Mouse (Mus musculus): ENCODE results near the gene Naa38.
A peak's percentile ranks its signal among the peaks of the same experiment; 100 is the strongest.
"Not testable (repeated sequence)": the region's sequence is repeated elsewhere in the genome, so short reads cannot be mapped to it uniquely, and the experiment has no call there.

Gene Naa38

DNA sequence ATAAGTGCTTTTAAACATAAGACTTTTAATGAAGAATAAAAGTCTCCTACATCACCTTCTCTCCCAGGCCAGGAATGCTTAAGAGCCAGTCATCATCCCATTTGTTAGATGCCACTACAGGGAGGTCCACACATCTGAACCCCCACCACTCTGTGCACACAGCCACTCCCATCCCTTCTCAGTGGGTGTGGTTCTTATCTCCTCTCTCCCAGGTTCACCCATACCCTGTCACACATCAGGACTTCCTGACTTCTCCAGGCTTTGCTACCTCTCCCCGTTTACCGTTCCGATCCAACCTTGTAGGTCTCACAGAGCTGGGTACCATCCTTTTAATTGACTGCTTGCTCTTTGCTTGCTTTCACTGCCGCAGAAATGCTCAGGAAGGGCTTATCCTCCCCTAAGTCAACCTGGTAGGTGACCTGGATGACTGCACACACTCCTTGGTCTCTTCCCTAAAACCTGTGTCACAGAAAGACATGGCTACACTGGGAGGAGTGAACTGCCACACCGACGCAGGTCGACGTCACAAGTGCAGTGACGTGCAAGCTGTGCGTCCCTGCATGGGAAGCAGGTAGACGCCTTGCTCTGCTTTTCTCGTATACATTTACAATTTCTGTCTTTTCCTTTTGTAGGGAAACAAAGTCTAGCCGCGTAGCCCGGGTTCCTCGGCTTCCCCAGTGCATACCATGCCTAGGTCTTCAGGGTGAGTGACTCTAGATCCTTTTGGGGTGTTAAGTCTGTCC lies 21.9 kb upstream of the Naa38 start:
- DNase-seq, result no peak

DNA sequence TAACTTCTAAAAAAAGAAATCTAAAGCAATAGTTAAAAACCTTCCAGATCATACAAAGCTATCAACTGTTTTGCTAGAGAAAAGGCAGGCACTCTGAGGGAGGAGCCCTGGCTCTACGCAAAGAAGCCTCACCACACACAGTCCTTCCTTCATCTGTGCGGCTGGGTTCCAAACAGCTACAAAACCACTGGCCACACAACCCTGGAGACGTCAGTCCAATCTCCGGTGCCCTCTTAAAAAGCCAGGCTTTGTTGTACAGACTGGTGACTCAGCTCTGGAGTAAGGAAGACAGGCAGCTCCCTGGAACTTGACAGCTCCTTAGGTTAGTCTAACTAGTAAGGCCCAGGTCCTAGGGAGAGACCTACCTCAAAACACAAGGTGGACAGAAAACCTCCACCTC lies 19.6 kb upstream of the Naa38 start:
- DNase-seq, result no peak

DNA sequence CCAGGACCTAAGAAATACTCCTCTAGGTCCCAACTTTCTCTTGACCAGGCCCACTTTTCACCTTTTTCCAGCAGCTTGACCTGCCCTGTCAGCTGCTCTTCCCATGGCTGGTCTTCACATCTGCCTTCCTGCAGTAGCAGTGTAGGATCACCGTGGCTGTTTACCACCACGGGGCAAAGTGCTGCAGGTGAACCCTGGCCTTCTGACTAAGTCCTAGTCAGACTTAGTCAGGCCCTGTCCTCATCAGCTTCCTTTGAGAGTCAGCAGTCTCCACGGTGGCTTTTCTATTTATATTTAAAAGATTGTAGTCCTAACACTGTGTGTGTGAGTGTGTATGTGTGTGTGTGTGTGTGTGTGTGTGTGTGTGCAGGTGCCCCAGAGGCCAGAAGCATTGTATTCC lies 17.5 kb upstream of the Naa38 start:
- DNase-seq, result no peak

DNA sequence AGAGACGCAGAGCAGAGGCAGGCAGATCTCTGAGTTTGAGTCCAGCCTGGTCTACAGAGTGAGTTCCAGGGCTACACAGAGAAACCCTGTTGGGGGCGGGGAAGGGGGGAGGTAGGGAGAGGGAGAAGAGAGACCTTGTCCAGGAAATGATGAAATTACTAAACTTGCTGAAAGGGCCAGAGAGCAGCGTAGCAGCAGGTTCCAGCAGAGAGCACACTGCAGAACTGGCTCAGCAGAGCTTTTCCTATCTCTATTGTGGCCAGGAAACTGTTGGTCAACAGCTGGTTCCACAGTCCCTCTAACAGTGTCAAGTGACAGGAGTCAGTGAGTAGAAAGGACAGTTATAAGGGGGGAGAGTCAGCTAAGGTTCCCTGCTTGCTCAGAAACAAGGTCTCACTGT lies 15.7 kb upstream of the Naa38 start:
- no peak for DNase-seq

DNA sequence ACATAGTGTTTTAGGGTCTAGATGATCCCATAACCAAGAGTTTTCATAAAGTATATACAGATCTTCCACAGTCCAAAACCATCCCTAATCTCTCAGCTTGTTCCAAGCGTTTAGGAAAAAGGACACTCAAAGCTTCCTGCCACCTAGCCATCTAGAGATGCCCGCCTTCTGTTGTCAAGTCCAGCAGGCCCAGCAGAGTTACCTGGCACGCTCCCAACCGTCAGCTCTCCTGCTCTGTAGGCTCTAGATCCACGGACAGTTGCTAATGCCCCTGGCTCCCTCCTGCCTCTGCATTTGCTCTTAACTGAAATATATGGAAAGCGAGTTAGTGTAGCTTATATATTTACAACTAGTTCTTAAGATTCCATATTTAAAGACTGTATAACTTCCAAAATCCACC lies 13.9 kb upstream of the Naa38 start:
- no peak for DNase-seq

DNA sequence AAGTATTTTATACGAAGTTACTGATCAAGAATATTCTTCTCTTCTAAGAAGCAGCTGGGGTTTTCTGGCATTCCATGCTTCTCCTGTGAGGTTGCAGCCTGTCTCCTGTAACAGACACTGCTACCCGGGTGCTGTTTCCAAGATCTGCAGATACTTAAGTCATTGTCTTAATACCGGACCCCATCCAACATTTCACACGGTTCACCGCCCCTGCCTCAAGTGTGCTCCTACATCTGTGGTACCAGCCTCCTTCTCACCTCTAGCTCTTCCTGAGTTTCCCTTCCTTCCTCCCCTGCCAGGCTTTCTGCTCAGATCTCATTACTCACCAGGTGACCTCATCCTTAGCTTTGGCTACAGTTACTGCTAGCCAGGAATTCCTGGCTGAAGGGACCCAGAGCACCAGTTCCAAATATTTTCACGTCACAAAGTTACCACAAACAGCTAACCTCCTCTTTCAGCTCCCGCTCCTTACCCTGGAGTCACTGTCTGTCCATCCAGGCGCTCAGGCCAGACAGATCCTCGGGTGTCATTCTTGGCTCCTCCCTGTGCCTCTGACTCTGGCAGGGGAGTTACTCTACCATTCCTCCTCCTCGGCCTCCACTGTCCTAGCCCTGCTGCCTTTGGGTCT lies 12.7 kb upstream of the Naa38 start:
- DNase-seq, result no peak

DNA sequence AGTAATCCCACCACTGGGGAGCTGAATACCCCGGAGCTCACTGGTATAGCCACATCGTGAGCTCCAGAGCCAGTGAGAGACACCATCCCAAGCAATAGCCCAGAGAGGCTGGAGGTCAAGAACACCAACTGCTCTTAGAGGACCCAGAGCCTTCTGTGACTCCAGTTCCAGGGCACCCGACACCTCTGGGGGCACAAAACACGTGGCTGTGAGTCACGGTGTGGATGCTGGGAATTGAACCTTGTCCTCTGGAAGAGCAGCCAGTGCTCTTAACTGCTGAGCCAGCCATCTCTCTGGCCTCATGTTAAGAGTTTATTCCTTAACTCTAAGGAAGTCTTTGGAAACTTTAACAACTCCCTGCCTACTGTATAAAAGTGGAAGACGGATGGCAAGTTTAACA lies 10.3 kb upstream of the Naa38 start:
- no peak for DNase-seq

DNA sequence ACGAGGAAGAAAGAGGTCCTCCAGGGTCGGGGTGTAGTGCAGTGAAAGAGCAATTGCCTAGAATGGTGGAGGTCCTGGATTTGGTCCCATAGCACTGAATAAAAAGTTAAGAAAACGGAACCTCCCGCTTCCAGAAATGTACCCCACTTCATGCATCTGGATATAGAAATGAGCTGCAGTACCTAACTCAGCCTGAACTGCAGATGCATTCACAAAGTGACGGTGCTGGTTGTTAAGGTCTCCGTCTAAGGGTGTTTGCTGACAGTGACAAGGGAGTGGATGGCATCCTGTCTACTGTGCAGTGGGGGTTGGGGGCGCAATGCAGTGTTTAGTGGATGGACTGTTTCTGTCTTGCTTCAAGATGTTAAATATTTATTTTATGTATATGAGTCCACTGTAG lies 8.5 kb upstream of the Naa38 start:
- no peak for DNase-seq

DNA sequence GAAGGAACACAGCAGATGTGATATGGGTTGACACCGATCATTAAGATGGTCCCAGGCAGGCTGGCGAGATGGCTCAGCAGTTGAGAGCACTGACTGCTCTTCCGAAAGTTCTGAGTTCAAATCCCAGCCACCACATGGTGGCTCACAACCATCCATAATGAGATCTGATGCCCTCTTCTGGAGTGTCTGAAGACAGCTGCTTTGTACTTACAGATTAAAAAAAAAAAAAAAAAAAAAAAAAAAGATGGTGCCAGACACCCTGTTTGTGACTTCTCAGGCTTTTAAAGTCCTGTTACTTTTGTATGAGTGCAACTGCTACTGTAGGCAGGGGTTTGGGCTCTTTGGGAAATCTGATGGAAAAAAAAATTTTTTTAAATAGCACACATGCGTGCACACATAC lies 6.6 kb upstream of the Naa38 start:
- no peak for DNase-seq

DNA sequence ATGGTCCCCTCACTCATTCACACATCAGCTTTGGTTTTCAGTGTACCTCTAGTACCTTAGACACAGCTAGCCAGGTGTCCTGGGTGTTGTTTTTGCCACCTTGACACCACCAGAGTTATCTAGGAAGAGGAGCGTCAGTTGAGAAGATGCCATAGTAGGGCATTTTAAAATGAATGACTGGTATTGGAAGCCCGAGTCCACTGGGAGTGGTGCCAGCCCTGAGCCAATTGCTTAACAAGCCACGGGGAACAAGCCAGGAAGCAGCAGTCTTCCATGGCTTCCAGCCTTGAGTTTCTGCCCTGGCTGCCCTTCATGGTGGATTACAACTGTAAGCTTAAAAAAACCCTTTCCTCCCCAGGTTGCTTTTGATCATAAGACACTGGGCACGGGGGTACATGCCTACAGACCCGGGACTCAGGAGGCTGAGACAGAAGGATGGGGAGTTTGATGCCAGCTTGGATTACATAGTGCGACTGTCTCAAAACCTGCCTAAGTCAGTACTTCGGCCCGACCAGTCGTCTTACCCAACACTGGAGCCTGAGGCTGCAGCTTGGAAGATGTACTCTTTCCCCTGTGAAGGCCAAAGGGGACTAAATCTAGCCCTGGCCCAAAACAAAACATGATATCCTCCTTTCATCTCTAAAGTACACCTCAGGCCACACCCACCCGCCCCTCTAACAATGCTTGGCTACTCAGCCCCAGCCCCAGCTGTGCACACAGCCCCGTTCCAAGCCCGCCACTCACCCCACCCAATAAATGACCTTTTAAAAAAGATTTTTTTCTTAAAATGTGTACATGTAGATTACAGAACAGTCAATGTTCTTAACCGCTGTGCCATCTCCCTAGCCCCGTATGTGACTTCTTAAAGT lies 5.5 kb upstream of the Naa38 start:
- no peak for DNase-seq

DNA sequence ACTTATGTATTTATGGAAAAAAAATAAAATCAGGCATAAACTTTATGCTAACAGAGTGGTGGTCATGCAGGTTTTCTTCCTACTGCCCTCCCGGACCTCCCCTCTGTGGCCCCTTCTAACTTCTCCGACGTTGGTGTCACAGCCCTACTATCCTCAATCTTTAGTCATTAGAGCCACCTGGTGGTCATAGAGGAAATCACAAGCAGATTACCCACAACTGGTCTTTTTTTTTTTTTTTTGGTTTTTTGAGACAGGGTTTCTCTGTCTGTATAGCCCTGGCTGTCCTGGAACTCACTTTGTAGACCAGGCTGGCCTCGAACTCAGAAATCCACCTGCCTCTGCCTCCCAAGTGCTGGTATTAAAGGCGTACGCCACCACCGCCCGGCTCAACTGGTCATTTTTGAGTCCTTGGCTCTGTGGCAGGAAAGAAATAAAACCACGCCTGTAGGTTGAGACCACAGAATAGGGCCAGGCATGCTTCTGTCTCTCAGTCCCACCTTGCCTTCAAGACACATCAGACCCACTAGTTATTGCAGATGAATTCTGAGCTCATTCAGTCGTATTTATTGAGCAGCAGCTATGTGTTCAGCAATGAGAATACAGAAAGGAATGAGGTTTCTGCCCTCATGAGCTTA lies 4.8 kb upstream of the Naa38 start:
- DNase-seq, result peak; percentile 62

DNA sequence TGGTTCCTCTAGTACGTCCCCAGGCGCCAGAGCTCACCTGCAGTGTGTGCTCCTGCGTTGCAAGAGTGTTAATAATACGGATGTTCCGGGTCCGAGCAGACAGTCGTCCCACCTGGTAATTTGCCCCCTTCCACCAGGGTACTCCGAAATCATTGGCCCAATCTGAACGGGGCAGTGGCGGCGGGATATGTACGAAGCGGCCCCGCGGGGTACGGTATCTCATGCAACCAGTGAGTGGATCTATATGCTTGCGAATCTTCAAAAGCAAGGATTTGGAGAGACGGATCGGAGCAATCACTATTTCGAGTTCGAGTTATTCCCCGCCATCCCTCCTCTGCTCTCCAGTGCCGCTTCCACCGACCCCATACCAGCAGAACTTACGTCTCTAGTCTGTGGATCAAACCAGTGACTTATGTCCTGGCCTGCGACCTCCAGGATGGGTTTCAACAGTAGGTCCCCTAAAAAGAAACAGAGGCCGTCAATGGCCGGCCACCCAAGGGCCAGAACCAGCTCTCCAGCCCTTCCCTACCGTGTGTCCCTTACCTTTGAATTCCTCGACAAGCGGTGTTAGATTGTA lies 608 bp upstream of the Naa38 start:
- not testable (repeated sequence) for DNase-seq

DNA sequence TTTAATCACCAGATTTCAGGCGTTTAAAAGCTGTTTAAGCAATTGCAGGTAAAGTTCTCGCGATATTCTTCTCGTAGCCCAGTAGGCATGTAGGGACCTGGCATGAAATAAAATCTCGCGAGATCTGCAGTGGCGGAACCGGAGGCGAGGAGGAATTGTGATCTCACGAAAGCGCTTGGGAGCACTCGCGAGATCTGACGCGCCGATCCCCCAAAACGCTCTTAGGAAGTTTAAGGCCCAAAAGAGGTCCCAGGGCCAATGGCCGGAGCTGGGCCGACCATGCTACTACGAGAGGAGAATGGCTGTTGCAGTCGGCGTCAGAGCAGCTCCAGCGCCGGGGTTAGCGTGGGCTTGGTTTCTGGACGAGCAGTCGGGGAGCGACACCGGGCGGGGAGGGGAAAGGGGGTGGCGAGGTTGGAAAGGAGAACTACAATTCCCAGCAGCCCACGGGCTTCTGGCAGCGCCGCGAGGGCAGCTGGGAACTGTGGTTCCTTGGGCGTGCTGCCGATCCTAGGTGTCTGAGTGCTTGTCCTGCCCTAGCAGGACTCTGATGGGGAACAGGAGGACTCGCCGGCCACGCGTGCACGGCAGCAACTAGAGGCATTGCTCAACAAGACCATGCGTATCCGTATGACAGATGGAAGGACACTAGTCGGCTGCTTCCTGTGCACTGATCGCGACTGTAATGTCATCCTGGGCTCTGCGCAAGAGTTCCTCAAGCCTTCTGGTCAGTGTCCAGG lies 517 bp downstream of the Naa38 start:
- DNase-seq, result peak; percentile 97

DNA sequence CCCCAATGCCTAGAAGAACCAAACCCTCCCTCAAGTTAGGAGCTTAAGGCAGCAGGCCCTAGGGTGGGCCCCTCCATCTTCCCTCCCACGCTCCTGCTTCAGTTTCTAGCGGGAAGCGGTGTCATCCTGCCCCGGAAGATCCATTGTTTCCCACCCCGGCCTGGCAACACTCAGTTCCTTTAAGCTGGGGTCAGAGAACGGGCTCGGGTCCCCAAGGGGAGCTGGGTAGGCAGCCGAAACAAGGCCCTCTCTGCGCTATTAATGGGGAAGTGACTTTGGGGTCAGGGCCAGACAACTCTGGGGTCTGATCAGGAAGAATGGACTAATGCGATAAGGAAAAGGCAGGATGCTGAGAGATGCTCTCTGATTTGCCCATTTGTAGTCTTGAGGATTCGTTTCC lies 1.5 kb downstream of the Naa38 start:
- DNase-seq, result no peak

DNA sequence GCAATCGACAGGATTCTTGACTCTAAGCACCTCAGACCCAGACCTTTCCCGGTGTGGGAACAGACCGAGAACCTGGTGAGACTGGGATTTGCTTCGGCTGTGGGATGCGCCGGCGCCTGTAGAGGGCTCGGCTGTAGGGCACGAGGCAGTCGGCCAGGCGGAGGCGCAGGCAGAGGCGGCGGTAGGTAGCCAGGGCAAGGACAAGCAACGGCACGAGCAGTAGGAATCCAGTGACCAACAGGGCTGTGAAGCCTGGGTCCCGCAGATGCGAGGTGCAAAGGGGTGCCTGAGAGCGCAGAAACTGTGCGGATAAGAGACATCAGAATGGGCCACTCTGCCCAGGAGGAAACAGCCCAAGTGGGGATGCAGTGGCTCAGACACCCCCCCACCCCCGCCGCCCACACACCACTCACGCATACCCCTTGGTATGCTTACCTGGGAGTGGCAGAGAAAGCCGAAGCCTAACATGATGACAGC lies 2.3 kb downstream of the Naa38 start:
- no peak for DNase-seq

DNA sequence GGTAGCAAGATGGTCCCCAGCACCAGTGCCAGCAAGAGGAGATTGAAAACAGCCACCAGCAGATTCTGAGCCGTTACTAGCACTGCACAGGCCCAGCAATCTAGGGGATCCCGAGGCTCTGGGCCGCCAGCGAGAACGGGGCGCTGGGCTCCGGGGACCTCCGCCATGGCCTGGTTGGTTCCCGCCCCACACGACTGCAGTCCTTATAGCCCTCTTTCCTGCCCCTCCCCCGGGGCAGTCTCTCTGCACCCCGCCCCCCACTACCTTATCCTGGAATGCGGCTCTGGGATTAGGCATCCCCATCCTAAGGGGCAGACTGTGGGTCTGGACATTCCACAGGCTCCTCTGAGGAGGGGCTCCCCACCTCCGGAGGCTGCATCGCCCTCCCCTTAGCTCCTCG lies 2.8 kb downstream of the Naa38 start, which contains the start of gene Tmem88:
TSS of gene Tmem88 (minus strand) at position 176 of the 400 bp plus-strand sequence.
- DNase-seq, result no peak

DNA sequence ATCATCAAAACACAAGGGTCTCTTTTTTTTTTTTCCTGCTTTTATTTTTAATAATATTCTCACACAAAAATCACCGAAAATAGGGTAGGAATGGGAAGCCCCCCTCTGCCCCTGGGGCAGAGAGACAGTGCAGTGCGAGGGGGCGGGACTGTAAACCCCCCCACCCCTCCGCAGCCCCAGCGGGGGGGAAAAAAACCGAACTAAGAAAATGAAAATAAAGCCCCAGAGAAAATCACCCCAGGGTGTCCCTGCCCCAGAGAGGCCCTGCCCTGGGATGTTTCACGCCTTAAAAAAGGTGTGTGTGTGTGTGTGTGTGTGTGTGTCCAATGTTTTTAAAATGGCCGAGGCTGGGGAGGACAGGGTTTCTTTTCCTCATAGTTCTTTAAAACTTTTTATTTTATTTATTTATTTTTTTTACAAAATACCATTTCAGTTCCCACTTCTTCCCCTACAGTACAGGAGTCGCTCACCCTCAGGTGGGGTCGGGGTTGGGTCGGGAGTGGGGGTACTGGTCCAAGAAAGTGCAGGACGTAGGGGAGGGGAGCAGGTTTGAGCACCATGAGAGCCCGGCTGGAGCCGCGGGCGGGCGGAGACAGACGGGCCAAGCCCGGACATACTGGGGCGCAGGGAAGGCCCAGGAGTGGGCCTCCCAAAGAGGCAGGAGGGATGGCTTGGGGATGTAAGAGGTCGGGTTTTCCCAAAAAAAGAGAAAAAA lies 3.4 kb downstream of the Naa38 start:
- DNase-seq, result no peak

DNA sequence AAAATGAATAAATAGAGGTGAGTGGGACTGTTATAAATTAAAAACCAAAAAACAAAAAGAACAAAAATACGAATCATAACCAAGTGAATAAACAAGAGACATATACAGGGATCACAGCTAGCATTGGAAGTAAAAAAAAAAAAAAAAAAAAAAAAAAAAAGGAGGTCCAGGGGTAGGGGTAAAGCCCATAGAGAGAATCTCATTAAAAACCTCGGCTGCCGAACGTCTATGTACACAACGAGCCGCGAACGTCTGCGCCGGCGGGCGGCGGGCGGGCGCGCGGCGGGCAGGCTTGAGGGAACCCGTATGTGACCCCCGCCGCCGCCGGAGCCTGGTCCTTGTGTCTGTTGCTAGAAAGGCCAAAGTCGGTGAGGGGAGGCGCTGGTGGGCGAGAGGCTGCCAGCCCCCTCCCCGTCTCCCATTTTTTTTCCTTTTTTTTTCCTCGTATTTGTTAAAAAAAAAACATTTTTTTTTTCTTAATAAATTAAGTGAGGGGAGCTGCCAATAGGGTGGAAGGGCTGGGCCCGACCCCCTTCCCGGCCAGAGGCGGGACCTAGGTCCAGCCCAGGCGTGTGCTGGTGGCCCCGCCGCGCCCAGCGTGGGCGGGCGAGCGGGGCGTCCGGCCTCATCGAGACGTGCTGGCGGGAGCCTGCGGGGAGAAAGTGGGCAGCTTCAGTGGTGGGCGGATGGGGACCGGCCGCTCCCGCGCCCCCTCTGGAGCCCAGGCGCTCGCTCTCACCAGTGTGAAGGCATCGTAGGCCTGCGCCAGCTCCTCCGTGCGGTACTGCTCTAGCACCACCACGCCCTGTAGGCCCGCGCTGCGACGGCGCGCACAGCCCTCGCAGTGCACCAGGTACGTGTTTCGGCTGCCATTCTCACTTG lies 4.2 kb downstream of the Naa38 start:
- no peak for DNase-seq

DNA sequence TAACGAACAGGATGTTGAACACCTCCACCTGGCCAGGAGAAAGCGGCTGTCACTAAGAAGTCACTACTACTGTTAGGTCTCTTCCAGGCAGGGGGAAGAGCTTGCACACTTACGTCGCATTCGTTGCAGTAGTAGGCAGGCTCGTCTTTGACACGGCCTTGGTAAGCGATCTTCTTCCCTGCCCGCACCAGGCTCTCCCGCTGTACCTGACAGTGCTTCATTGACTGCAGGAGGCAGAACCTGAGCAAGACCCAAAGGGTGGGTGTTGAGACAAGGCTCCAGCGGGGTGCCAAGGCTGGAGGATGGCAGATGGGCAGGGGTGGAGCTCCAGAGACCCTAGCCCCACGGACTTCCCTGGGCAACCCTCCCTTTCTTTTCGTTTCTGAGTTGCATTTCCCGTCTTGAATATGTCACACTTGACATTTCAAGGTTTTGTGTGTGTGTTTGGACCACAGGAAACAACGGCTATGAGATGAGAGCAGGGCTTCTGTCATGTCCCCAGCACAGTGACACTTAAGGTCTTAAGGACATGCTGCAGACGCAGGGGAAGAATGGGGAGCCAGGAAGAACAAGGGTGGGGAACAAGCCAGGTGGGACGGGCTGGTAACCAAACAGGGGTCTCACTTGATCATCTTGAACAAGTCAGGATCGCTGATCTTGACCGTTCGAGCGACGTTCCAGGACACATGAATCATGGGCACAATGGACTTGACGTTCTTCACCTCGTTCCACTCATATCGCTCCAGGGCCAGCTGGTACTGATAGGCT lies 5.0 kb downstream of the Naa38 start:
- DNase-seq, result no peak
